Mouse (Mus musculus) cerebellum, postnatal 14 days (tissue): ENCODE measurements around the gene Mtmr1.

Experiments
- DNase-seq, 2 experiments: peaks; one replicate each; pipeline ENCODE4 v3.0.0; 2021; ENCODE audit warnings: mixed read lengths in 2 of 2

The Mtmr1 gene

GRCm38 (mm10) chrX:71456078-71456737 is 91.6 kb downstream of the Mtmr1 start:
- DNase-seq, result no peak

- DNase-seq, result no peak
Observed at GRCm38 (mm10) chrX:71464138-71464826, 99.7 kb downstream of the Mtmr1 start.

GRCm38 (mm10) chrX:71465417-71465816 is 100.9 kb downstream of the Mtmr1 start:
- no peak for DNase-seq

- no peak for DNase-seq
Observed at GRCm38 (mm10) chrX:71467491-71467890, 102.9 kb downstream of the Mtmr1 start.
